Mouse (Mus musculus) 416B (cell line): ENCODE results near the gene Kcne1l.

Experiments used
- DNase-seq: peaks from one replicate; pipeline ENCODE4 v3.0.0; 2011; ENCODE audit warnings: low read depth

Gene Kcne1l

GRCm38 (mm10) chrX:142305869-142306581 lies at the start of gene Kcne1l:
Gene Kcne1l, minus strand, starts transcription at chrX:142306294.
- no peak for DNase-seq

- no peak for DNase-seq
Measured at GRCm38 (mm10) chrX:142336207-142336606, 30.1 kb upstream of the Kcne1l start.

- DNase-seq = no peak
Measured at GRCm38 (mm10) chrX:142335502-142335901, 29.4 kb upstream of the Kcne1l start.

DNA sequence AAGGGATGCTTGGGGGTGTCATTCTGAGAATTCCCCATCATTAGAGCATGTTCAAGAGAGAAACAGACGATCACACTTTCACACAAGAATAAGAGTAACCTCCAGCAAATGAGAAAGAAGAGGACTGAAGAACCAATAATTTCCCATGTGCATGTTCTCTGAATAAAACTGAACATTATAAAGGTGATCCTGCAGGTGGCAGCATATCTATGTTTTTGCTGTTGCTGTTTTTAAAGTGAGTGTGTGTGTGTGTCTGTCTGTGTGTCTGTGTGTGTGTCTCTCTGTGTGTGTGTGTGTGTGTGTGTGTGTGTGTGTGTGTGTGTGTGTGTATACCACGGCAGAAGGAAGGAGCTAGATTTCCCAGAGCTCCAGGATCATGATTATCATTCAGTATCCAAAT lies 19.7 kb upstream of the Kcne1l start:
- peak; percentile 38 for DNase-seq

GRCm38 (mm10) chrX:142316106-142316505 lies 10.0 kb upstream of the Kcne1l start:
- DNase-seq = no peak

GRCm38 (mm10) chrX:142315270-142315669 lies 9.2 kb upstream of the Kcne1l start:
- DNase-seq = peak; percentile 31

GRCm38 (mm10) chrX:142314307-142315024 lies 8.4 kb upstream of the Kcne1l start:
- peak; percentile 56 for DNase-seq

- no peak for DNase-seq
Measured at GRCm38 (mm10) chrX:142310431-142310830, 4.3 kb upstream of the Kcne1l start.

GRCm38 (mm10) chrX:142305010-142305868 lies 855 bp downstream of the Kcne1l start:
- no peak for DNase-seq

DNA sequence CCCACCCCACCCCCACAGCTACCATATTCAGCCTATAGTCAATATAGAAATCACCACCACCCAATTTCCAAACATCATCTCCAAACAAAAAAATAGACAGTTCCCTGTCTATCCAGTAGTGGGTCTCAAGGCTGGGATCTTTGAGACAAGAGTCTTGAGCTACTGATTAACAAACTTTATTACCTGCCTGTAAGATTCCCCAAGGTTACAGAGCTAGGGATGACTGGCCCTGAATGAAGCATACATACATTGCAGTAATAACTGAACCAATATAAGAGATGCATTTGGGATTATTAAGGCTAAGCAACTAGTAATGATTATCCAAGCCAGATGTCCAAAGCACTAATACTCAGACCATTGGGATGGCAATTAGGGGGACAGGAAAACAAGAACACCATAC lies 1.5 kb downstream of the Kcne1l start:
- DNase-seq = no peak

DNA sequence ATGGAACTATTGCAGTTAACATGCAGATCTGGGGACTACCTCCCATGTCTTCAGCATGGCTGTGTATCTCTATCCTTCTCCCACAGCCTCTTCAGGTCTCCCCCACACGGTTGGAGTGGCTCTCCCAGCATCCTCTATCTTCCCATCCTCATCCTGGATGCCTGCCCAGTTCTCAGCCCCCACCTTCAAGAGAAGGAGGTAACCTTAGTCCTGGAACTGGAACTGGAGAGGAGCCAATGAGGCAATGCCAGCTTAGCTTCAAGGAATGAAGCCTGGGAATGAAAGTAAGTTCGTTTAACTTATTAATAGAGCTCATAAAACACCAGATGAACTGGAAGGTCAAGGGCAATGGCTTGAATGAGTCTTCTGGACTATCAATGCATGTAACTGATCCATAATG lies 2.6 kb downstream of the Kcne1l start:
- DNase-seq = no peak

DNA sequence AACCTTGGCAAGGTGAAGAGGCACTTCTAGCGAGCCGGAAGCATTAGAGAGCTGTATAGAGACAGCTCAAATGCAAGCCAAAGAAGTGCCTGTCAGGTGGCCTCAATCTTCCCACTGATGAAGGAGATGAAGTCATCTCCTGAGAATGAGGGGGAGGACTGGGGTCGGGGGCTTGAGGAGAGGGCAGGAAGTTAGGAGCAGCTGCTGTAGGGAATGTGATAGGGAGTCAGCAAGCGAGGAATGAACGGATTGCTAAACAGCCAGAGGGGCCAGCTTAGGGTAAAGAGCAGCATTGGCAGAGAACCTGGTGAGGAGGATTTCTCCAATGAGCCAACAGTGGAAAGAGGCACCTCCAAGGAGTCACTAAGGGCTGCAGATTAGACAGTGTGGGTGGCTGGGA lies 20.2 kb downstream of the Kcne1l start:
- no peak for DNase-seq

DNA sequence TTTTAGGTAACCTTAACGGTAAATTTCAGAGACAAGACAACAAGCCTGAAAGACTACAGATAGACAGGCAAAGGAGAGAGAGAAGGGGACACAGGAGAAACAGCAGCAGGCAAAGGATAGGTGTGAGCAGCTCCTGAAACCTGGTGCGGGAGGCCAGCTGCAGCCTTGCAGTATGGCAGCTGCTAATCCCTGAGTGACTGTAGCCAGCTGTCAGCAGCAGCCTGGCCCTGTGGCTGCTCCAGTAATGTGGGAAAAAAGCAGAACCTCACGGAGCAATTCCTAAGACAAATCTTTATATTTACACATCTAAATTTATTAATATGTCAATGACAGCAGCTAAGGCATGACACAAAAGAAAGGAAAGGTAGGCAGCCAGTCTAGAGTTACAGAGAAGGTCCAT lies 29.5 kb downstream of the Kcne1l start:
- DNase-seq = no peak

DNA sequence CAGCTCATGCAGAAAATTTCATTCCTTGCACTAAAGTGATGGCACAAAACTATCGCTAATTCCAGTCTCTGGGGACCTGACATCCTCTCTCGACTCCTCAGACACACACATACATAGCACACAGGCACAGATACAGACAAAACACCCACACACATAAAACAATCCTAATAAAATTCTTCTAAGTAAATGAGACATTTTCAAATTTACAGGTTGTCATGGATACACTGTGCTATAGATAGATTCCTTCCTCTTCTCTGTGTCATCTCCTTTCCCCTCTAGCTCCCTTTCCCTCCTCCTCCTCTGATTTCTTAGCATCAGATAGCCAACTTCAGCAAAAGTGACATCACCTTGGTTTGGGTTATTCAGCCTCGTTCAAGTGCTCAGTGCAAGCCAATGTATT lies 30.1 kb downstream of the Kcne1l start:
- DNase-seq = no peak
